Mouse (Mus musculus): ENCODE measurements around the gene Syne2.
"Not testable (repeated sequence)": the region's sequence is repeated elsewhere in the genome, so short reads cannot be mapped to it uniquely, and the experiment has no call there.

Syne2 gene

GRCm38 (mm10) chr12:76095117-76096035, 277.4 kb downstream of the Syne2 start:
- DNase-seq (ENCODE audit: extremely low spot score, low spot score), result peak; percentile 47

- DNase-seq (ENCODE audit: extremely low spot score, low spot score), result no peak
Observed at GRCm38 (mm10) chr12:76102621-76103020, 284.7 kb downstream of the Syne2 start.

- DNase-seq (ENCODE audit: extremely low spot score, low spot score), result no peak
Observed at GRCm38 (mm10) chr12:76104596-76105351, 286.8 kb downstream of the Syne2 start.

GRCm38 (mm10) chr12:76109646-76110405, 291.9 kb downstream of the Syne2 start:
- DNase-seq (ENCODE audit: extremely low spot score, low spot score), result no peak

GRCm38 (mm10) chr12:76111046-76111445, 293.1 kb downstream of the Syne2 start:
- no peak for DNase-seq (ENCODE audit: extremely low spot score, low spot score)

GRCm38 (mm10) chr12:76116577-76116976, 298.6 kb downstream of the Syne2 start:
- DNase-seq (ENCODE audit: extremely low spot score, low spot score), result no peak

- no peak for DNase-seq (ENCODE audit: extremely low spot score, low spot score)
Observed at GRCm38 (mm10) chr12:76117632-76118153, 299.8 kb downstream of the Syne2 start.

- DNase-seq (ENCODE audit: extremely low spot score, low spot score), result no peak
Observed at GRCm38 (mm10) chr12:76123223-76123622, 305.3 kb downstream of the Syne2 start.

GRCm38 (mm10) chr12:76128306-76128705, 310.4 kb downstream of the Syne2 start:
- no peak for DNase-seq (ENCODE audit: extremely low spot score, low spot score)

GRCm38 (mm10) chr12:76128831-76129230, 310.9 kb downstream of the Syne2 start:
- DNase-seq (ENCODE audit: extremely low spot score, low spot score), result no peak

- no peak for DNase-seq (ENCODE audit: extremely low spot score, low spot score)
Observed at GRCm38 (mm10) chr12:76130281-76130680, 312.3 kb downstream of the Syne2 start.

- DNase-seq (ENCODE audit: extremely low spot score, low spot score), result no peak
Observed at GRCm38 (mm10) chr12:76130891-76131290, 313.0 kb downstream of the Syne2 start.

GRCm38 (mm10) chr12:76132591-76132990, 314.7 kb downstream of the Syne2 start:
- no peak for DNase-seq (ENCODE audit: extremely low spot score, low spot score)

GRCm38 (mm10) chr12:76133081-76133480, 315.1 kb downstream of the Syne2 start:
- not testable (repeated sequence) for DNase-seq (ENCODE audit: extremely low spot score, low spot score)

GRCm38 (mm10) chr12:76136701-76137100, 318.8 kb downstream of the Syne2 start:
- DNase-seq (ENCODE audit: extremely low spot score, low spot score), result no peak

GRCm38 (mm10) chr12:76152389-76152788, 334.5 kb downstream of the Syne2 start:
- peak; percentile 26 for DNase-seq (ENCODE audit: extremely low spot score, low spot score)

All from neural tube, embryonic 10.5 days (tissue).